Mouse (Mus musculus): ENCODE data around the gene Gtdc1. TPM values are rescaled to one million over a fixed set of nuclear protein-coding genes. Genes with fewer than 3 reads are reported as not detected.
A peak's percentile ranks its signal among the peaks of the same experiment; 100 is the strongest.
"Not testable (repeated sequence)": the region's sequence is repeated elsewhere in the genome, so short reads cannot be mapped to it uniquely, and the experiment has no call there.

Gtdc1 gene
- polyA plus RNA-seq, 1 experiment from 2014 or later, result 20.6 TPM

DNA sequence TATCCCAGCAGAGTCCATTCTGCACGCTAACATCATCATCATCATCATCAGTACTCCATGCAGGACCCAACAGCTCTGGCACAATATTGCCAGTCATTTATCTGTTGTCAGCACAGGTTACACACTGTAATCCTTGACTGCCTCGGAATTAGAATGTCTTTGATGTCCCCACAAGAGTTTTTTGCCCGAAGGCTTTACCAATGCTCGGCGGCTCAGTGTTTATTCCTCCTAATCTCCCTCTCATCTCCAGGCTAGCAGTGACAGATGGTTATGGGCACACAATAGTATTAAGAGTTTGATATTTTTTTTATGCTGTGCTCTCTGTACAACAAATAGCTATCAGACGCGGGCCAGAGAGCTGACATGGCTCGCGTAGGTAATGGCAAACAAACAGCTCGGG, 294.9 kb downstream of the Gtdc1 start:
- no peaks in the 10 kb centered on the region for H3K9me3 ChIP-seq (replicated peaks; ENCODE audit: control insufficient read depth, low read length)
- WGBS, result 63% methylated on average over 10 of the region's 10 CpGs
- no peaks in the 10 kb centered on the region for H3K36me3 ChIP-seq (ENCODE audit: control insufficient read depth, insufficient read depth, low read length)
- H3K4me3 ChIP-seq (ENCODE audit: low read depth, low read length), result no peak overlapping the region
- DNase-seq (ENCODE audit: low spot score) (peak; percentile 11), ATAC-seq (0 out of 2 replicates have a peak, but pooled peaks have one; percentile 29)
- no peaks in the 10 kb centered on the region for H3K27me3 ChIP-seq (replicated peaks; ENCODE audit: control insufficient read depth, insufficient read depth, low read length)
- no peak overlapping the region for H3K4me2 ChIP-seq (ENCODE audit: low read length)
- H3K9ac ChIP-seq (ENCODE audit: low read length), result no peak overlapping the region
- H3K4me1 ChIP-seq (ENCODE audit: control insufficient read depth, insufficient read depth, low read length), result no peaks in the 10 kb centered on the region
- H3K27ac ChIP-seq (ENCODE audit: low read depth, low read length), result no peak overlapping the region

DNA sequence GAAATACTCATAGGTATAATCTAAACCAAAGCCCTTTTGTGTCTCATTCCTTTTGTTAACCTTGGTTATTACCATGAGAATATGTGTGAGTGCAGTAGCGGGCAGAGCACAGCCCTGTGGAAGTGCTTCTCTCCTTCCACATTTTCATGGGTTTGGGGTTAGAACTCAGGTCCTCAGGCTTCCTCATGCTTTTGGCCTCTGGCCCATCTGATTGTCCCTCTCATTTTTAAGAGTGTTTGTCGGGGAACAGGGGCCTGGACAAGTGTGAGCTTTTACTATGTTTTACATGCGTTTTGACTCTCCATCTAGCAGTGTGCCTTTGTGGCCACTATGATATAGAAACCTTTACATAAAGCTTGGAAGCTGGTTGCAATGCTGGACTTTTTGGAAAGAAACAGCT, 296.4 kb downstream of the Gtdc1 start:
- DNase-seq (ENCODE audit: low spot score) (no peak), ATAC-seq (no peak)
- Histone ChIP-seq H3K27ac (ENCODE audit: low read depth, low read length) (no peak overlapping the region), H3K27me3 (replicated peaks; ENCODE audit: control insufficient read depth, insufficient read depth, low read length) (no peaks in the 10 kb centered on the region), H3K4me2 (ENCODE audit: low read length) (no peak overlapping the region), H3K4me3 (ENCODE audit: low read depth, low read length) (no peak overlapping the region), H3K9ac (ENCODE audit: low read length) (no peak overlapping the region), H3K9me3 (replicated peaks; ENCODE audit: control insufficient read depth, low read length) (no peaks in the 10 kb centered on the region), H3K4me1 (ENCODE audit: control insufficient read depth, insufficient read depth, low read length) (no peaks in the 10 kb centered on the region), H3K36me3 (ENCODE audit: control insufficient read depth, insufficient read depth, low read length) (no peaks in the 10 kb centered on the region)
- WGBS, result 75% methylated on average over 3 of the region's 3 CpGs

DNA sequence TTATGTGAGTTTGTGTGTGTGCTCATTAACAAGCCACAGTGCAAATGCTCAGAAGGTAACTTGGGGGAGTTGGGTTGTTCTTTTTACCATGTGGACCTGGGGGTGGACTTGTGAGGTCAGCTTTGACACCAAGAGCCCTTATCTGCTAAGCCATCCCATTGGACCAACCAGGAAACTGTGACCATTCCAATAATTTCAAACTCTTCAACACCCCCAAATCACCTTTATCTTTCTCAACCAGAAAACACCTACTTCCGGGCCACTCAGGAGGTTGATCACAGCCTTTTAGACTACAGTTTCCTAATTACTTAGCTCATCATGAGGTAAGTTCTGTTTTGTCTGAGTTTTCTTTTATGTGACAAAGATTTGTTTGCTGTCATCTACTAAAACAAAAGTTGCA, 298.7 kb downstream of the Gtdc1 start:
- H3K27ac ChIP-seq (ENCODE audit: low read depth, low read length), result no peak overlapping the region
- no peaks in the 10 kb centered on the region for H3K9me3 ChIP-seq (replicated peaks; ENCODE audit: control insufficient read depth, low read length)
- ATAC-seq (no peak), DNase-seq (ENCODE audit: low spot score) (no peak)
- no peaks in the 10 kb centered on the region for H3K36me3 ChIP-seq (ENCODE audit: control insufficient read depth, insufficient read depth, low read length)
- H3K4me2 ChIP-seq (ENCODE audit: low read length), result no peak overlapping the region
- no peak overlapping the region for H3K4me3 ChIP-seq (ENCODE audit: low read depth, low read length)
- no peak overlapping the region for H3K9ac ChIP-seq (ENCODE audit: low read length)
- 92% methylated on average over 1 of the region's 1 CpGs for WGBS
- no peaks in the 10 kb centered on the region for H3K27me3 ChIP-seq (replicated peaks; ENCODE audit: control insufficient read depth, insufficient read depth, low read length)
- no peaks in the 10 kb centered on the region for H3K4me1 ChIP-seq (ENCODE audit: control insufficient read depth, insufficient read depth, low read length)

GRCm38 (mm10) chr2:44625154-44625553, 302.3 kb downstream of the Gtdc1 start:
- ATAC-seq, result no peak
- Histone ChIP-seq H3K4me3 (ENCODE audit: low read depth, low read length) (no peak overlapping the region), H3K4me1 (ENCODE audit: control insufficient read depth, insufficient read depth, low read length) (no peaks in the 10 kb centered on the region), H3K27ac (ENCODE audit: low read depth, low read length) (no peak overlapping the region), H3K4me2 (ENCODE audit: low read length) (no peak overlapping the region), H3K27me3 (replicated peaks; ENCODE audit: control insufficient read depth, insufficient read depth, low read length) (no peaks in the 10 kb centered on the region), H3K9me3 (replicated peaks; ENCODE audit: control insufficient read depth, low read length) (no peaks in the 10 kb centered on the region), H3K36me3 (ENCODE audit: control insufficient read depth, insufficient read depth, low read length) (no peaks in the 10 kb centered on the region), H3K9ac (ENCODE audit: low read length) (no peak overlapping the region)
- DNase-seq (ENCODE audit: low spot score), result no peak
- 26% methylated on average over 3 of the region's 3 CpGs for WGBS

DNA sequence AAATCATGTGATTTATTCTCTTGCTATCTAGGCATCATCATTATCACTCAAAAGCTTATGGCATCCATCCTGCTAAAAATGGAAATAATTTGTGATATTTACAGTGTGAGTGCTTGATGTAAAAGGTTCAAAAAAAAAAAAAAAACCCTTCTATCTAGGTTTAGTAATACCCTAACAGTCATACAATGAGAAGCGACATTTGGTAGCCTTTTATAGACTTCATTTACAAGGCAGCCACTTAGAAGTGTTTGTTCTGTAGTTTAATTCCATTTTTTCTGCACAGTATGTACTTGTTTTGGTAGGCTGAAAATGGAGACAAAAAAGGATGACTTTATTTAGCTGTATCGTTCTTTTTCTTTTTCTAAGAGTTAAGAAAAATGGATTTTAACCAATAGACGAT, 305.0 kb downstream of the Gtdc1 start:
- Histone ChIP-seq H3K4me1 (ENCODE audit: control insufficient read depth, insufficient read depth, low read length) (no peaks in the 10 kb centered on the region), H3K4me3 (ENCODE audit: low read depth, low read length) (no peak overlapping the region), H3K9ac (ENCODE audit: low read length) (no peak overlapping the region), H3K27me3 (replicated peaks; ENCODE audit: control insufficient read depth, insufficient read depth, low read length) (no peaks in the 10 kb centered on the region), H3K9me3 (replicated peaks; ENCODE audit: control insufficient read depth, low read length) (no peaks in the 10 kb centered on the region), H3K27ac (ENCODE audit: low read depth, low read length) (no peak overlapping the region), H3K36me3 (ENCODE audit: control insufficient read depth, insufficient read depth, low read length) (no peaks in the 10 kb centered on the region), H3K4me2 (ENCODE audit: low read length) (no peak overlapping the region)
- 95% methylated on average over 3 of the region's 3 CpGs for WGBS
- DNase-seq (ENCODE audit: low spot score) (no peak), ATAC-seq (no peak)

- not testable (repeated sequence) for H3K4me2 ChIP-seq (ENCODE audit: low read length); H3K9me3 ChIP-seq (replicated peaks; ENCODE audit: control insufficient read depth, low read length); H3K27ac ChIP-seq (ENCODE audit: low read depth, low read length); H3K9ac ChIP-seq (ENCODE audit: low read length); DNase-seq (ENCODE audit: low spot score); ATAC-seq; H3K4me3 ChIP-seq (ENCODE audit: low read depth, low read length); H3K4me1 ChIP-seq (ENCODE audit: control insufficient read depth, insufficient read depth, low read length); H3K27me3 ChIP-seq (replicated peaks; ENCODE audit: control insufficient read depth, insufficient read depth, low read length); H3K36me3 ChIP-seq (ENCODE audit: control insufficient read depth, insufficient read depth, low read length)
- 94% methylated on average over 3 of the region's 3 CpGs for WGBS
Observed at GRCm38 (mm10) chr2:44599653-44600052, 327.8 kb downstream of the Gtdc1 start.

GRCm38 (mm10) chr2:44594276-44594675, 333.2 kb downstream of the Gtdc1 start:
- no peak overlapping the region for H3K4me2 ChIP-seq (ENCODE audit: low read length)
- no peaks in the 10 kb centered on the region for H3K4me1 ChIP-seq (ENCODE audit: control insufficient read depth, insufficient read depth, low read length)
- H3K36me3 ChIP-seq (ENCODE audit: control insufficient read depth, insufficient read depth, low read length), result no peaks in the 10 kb centered on the region
- WGBS, result 69% methylated on average over 1 of the region's 1 CpGs
- no peak overlapping the region for H3K4me3 ChIP-seq (ENCODE audit: low read depth, low read length)
- H3K27me3 ChIP-seq (replicated peaks; ENCODE audit: control insufficient read depth, insufficient read depth, low read length), result no peaks in the 10 kb centered on the region
- no peak overlapping the region for H3K27ac ChIP-seq (ENCODE audit: low read depth, low read length)
- DNase-seq (ENCODE audit: low spot score), result no peak
- no peak for ATAC-seq
- no peak overlapping the region for H3K9ac ChIP-seq (ENCODE audit: low read length)
- no peaks in the 10 kb centered on the region for H3K9me3 ChIP-seq (replicated peaks; ENCODE audit: control insufficient read depth, low read length)

DNA sequence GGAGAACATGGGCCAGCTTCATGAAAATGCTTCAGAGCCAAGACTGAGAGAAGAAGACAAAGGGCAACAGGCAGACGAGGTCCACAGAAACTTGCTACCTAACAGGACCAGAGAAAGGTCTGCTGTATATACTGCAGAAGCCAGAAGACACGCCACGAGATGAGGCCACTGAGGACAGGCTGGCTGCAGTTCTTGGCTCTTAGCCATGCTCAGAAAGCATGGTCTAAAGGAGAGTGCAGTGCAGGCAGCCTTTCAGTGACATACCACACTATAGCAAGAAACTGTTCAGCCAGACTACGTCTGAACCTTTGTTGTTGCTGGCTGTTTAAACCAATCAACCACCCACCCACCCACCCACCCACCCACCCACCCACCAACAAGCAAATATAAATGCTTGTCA, 336.6 kb downstream of the Gtdc1 start:
- H3K4me2 ChIP-seq (ENCODE audit: low read length), result no peak overlapping the region
- no peaks in the 10 kb centered on the region for H3K9me3 ChIP-seq (replicated peaks; ENCODE audit: control insufficient read depth, low read length)
- no peaks in the 10 kb centered on the region for H3K4me1 ChIP-seq (ENCODE audit: control insufficient read depth, insufficient read depth, low read length)
- DNase-seq (ENCODE audit: low spot score) (no peak), ATAC-seq (0 out of 2 replicates have a peak, but pooled peaks have one; percentile 23)
- no peaks in the 10 kb centered on the region for H3K36me3 ChIP-seq (ENCODE audit: control insufficient read depth, insufficient read depth, low read length)
- 35% methylated on average over 4 of the region's 4 CpGs for WGBS
- H3K27ac ChIP-seq (ENCODE audit: low read depth, low read length), result no peak overlapping the region
- no peak overlapping the region for H3K4me3 ChIP-seq (ENCODE audit: low read depth, low read length)
- H3K9ac ChIP-seq (ENCODE audit: low read length), result no peak overlapping the region
- H3K27me3 ChIP-seq (replicated peaks; ENCODE audit: control insufficient read depth, insufficient read depth, low read length), result no peaks in the 10 kb centered on the region

GRCm38 (mm10) chr2:44584061-44584460, 343.4 kb downstream of the Gtdc1 start:
- Histone ChIP-seq H3K36me3 (ENCODE audit: control insufficient read depth, insufficient read depth, low read length) (no peaks in the 10 kb centered on the region), H3K4me1 (ENCODE audit: control insufficient read depth, insufficient read depth, low read length) (no peaks in the 10 kb centered on the region), H3K4me3 (ENCODE audit: low read depth, low read length) (no peak overlapping the region), H3K27me3 (replicated peaks; ENCODE audit: control insufficient read depth, insufficient read depth, low read length) (no peaks in the 10 kb centered on the region), H3K27ac (ENCODE audit: low read depth, low read length) (no peak overlapping the region), H3K9ac (ENCODE audit: low read length) (no peak overlapping the region), H3K4me2 (ENCODE audit: low read length) (no peak overlapping the region), H3K9me3 (replicated peaks; ENCODE audit: control insufficient read depth, low read length) (peaks cover 3% of the 10 kb centered on the region; the same call in 1 of the 2 replicates)
- no peak for ATAC-seq
- DNase-seq (ENCODE audit: low spot score), result no peak
